Mouse (Mus musculus) brain, adult 2 months (tissue): ENCODE data around the gene Ppp1cb.
"Not testable (repeated sequence)": the region's sequence is repeated elsewhere in the genome, so short reads cannot be mapped to it uniquely, and the experiment has no call there.

Experiments
- DNase-seq: peaks from one replicate; pipeline ENCODE4 v3.0.0; 2011; ENCODE audit warnings: low read depth, low spot score

Gene Ppp1cb

DNA sequence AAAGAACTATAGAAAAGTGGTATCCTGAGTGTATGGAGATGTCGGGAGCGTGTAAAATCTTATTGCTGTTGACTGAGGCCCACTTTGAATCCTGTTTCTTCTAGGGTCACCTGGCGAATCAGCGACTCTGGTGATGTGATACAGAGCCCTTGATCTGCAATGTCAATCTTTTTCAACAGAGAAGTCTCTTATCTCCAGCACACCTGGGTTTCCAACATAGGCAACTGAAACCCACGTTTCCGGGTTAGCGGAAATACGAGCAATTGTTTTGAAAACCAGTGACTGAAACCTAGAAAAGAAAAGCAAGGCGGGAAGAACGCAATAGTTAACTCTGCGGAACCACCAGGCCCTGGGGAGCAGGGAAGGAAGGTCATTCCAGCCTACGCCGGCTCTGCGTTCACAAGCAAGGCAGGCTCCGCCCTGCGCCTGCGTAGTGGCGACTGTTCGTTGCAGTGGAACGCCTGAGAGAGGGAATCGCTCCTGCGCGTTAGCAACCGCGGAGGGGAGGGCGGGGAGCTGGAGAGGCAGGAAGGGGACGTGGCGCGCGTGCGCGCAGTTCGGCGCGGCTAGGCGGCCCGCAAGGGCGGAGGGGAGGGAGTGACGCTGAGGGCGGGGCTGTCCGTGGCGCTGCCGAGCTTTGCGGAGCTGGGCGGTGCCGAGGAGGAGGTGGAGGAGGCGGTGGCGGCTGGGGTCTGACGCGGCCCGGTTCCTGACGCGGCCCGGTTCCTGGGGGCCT is at the start of gene Ppp1cb:
Ppp1cb (plus strand) TSS at position 436 of the 736 bp plus-strand sequence.
- DNase-seq: peak; percentile 100

DNA sequence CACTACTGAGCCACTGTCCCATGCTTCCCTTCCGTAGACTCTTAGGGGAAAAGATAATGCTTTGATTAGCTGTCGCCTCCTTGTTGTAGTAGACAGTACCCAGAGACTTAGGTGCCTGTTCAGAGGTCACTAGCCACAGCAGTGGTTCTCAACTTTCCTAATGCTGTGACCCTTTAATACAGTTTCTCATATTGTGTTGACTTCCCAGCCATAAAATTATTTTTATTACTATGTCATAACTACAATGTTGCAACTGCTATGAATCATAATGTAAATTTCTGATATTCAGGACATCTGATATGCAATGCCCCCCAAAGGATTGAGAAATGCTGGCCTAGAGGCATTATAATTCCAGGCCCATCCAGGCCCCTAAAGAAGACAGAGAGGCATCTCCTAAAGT is 48.9 kb upstream of the Ppp1cb start:
- no peak for DNase-seq

DNA sequence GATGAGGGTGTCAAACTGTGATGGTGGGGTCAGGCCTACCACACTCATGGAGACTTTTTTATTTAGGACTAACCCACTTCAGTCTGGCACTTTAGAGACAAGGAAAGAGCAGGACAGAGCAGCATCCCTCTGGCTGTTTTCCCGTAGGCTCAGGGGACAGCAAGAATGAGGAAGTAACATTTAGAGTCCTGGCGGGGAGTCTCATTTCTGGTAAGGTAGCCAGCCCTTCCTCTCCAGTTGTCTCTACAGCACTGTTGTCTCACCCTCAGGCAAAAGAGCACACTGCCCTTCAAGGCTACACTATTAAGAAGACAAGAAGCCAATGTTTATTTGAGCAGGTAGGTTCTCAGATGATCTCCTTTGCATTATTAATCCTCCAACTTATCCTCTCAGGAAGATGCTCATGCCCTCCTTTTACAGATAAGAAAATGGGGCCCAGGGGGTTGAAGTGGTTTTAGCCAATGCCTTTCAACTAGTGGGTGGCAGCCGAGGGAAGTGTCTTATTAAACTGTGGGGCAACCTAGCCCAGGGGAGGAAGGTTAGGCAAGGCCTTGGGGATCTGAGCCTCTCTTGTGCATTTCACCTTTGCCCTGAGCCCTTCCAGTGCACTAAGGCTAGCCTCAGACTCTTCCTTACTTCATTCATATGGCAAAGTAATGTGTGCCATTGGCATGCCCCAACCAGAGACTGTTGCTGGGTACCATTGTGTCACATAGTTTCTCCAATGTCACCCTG is 47.5 kb upstream of the Ppp1cb start:
- no peak for DNase-seq

DNA sequence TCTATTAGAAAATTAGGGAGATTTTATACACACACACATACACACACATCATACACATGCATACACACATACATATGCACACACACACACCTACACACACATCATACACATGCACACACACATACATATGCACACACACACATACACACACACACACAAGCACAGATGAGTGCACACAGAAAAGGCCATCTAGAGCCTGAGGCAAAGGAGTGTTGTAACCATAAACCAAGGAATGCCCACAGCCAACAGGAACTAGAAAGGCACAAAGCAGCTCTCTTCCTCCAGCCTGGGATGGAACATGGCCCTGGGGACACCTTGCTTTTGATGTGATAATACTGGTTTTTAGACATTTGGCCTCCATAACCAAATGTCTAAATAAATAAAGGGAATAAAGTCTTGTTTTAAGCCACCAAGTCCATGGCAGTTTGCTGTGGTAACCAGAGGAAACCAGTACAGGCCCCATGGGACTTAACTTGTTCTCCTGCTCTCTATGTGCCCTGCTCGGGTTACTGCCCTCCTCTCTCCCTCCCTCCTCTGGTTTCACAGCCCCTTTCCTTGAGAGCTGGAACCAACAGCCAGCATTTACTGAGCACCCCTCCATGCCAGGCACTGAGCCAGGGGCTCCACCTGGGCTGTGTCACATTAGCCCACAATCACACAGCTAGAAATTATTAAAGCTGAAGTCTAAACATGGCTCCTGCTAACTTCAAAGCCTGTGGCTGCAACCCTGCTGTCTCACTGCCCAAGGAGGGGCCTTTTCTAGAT is 46.3 kb upstream of the Ppp1cb start:
- DNase-seq: no peak

DNA sequence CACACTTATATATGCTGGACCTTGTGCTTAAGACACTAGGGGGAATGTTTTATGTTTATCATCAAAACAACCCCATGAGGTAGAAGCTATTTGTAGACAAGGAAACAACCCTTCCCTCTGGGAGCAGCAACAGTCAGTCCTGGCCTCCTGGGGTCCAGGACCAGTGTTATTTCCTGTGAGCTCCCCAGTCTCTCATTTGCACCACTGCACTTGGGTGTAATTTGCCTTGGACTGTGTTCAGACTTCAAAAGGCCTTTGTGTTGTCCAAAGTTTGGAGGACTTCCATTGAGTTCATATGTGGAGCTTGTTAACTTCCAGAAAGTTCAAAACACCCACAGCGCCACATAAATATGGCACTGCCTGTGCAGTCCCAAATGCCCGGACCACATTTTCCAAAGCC is 45.6 kb upstream of the Ppp1cb start:
- no peak for DNase-seq

DNA sequence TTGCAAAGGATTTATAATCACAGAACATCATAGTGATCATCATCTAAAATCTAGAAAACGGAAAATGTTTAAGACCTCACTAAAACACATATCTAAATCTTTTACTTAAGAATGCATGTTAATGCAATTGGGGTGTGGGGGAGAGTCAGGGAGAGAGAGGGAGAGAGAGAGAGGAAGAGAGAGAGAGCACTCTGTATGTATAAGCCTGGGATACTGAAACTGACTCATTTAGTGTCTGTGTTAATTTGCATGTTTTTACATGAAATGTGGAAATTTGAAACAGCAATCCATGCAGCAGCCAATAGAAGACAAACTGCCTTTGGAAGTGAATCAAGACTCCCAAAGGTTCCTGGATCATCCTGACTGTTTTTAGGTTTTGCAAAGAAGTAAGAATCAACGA is 45.1 kb upstream of the Ppp1cb start:
- peak; percentile 15 for DNase-seq

DNA sequence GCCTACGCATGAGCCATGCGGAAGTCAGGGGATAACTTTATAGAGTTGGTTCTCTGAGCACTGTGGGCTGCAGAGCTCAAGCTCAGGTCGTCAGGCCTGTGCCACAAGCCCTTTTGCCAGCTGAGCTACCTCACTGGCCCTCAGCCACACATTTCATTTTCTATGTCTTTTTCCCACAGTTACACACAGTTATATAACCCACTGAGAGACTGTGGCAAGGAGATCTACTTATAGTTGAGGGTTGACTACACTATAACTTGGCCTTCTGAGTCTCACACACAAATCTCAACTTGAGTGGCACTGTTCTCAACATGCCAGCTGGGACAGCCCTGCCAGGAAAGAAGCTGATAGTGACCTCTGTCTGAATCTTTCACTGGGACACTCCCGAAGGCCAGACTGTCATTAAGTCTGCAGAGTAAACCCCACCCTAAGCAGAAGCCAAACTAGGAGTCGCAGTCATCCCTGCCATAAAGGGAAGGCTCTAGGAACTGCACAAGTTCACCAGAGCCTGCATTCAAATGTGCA is 44.1 kb upstream of the Ppp1cb start:
- peak; percentile 18 for DNase-seq

DNA sequence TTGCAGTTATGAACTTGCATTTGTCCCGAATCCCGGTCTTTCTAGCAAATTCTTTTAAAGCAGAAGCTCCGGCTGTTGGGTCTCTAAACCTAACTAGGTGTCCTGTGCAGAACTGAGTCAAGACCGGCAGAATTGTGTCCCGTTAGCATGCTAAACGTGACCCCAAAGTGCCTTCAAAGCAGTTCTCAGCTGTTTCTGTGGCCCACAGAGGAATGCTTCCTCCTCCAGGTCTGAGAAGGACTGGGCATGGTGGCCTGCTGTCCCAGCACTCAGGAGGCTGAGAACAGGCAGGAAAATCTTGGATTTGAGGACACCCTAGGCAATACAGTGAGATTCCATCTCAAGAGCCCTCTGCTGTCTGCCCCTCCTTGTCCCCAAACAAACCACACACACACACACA is 43.1 kb upstream of the Ppp1cb start:
- DNase-seq: no peak

DNA sequence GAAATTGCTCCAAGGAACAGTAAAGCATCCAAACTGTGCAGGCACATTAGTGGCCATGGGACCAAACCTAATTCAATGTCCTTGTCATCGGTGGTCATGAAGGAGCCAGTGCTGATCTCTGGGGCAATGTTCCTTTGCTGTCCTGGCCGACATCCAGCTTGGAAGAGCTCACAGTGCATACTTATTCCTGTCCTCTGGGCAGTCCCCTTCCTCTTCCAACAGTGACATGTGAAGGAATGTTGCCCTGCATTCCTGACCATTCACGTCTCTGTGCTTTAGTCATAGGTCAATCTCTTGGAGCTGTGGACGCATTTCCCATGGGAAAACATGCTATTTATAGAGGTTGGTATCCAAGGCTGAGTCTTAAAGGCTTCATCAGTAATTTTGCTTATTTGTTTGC is 41.8 kb upstream of the Ppp1cb start:
- DNase-seq: no peak

DNA sequence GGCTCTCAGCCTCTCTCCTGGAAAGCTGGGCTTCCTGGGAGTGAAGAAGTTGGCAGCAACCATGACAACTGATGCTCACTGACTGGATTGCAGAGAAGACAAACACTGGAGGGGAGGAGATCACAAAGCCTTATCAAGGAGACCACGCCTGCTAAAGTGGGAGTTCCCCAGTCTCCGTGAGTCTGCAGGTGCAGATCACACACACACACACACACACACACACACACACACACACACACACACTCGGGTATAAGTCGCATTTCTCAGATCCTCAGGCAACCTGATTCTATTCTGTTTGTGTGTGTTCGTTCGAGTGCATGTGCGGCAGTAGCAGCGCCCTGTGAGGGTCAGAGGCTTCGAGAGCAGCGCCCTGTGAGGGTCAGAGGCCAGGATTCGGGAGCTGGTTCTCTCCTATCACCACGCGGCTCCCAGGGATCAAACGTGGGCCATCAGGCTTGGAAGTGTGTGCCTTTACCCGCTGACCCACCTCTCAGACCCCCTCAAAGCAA is 36.5 kb upstream of the Ppp1cb start:
- DNase-seq: peak; percentile 26

DNA sequence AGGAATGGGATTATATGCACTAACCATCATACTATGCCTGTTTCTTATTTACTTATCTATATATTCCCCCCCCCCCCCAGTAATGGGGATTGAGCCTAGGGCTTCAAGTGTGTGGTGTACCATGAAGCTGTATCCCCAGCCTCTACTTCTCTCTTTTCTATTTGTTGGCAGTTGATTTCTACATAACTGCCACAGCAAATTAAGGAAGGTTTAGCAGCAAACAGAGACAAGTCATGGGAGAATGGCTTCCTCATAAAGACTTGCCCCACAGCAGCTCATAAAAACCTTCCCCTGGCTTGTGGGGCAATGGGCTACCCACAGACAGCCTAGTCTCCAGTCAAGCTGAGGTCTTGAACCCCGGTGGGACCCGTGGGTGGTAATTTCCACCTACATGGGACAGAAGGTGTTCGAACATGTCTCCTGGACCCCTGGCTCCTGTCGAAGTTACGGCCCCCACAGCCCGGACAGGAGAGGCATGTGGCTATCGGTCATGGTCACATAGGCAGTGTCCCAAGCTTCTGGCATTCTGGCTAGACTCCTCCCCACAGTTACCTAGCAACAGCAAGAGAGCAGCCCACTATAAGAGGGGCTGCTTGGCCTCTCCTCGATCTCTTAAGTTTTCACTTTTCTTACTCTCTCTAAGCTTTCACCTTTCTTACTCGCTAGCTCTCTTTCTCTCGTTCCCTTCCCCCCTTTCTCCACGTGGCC is 35.1 kb upstream of the Ppp1cb start:
- no peak for DNase-seq

DNA sequence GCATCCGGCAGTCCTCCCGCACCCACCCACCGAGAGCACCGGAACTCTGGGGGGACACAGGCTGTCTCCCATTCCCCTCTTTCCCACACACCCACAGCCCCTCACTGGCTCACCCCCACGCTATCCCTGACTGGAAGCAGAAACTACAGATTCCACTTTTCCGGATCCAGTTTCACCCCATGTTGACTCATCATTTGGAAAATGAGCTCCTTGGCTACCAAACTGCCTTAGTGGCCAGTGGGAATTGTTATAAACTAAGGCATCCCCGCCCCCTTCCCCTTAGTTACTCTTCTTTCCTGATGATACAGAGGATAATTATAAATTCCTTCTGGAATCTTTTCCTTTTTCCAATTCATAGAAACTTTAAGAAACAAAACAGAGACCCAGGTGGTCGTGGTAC is 34.2 kb upstream of the Ppp1cb start:
- no peak for DNase-seq

DNA sequence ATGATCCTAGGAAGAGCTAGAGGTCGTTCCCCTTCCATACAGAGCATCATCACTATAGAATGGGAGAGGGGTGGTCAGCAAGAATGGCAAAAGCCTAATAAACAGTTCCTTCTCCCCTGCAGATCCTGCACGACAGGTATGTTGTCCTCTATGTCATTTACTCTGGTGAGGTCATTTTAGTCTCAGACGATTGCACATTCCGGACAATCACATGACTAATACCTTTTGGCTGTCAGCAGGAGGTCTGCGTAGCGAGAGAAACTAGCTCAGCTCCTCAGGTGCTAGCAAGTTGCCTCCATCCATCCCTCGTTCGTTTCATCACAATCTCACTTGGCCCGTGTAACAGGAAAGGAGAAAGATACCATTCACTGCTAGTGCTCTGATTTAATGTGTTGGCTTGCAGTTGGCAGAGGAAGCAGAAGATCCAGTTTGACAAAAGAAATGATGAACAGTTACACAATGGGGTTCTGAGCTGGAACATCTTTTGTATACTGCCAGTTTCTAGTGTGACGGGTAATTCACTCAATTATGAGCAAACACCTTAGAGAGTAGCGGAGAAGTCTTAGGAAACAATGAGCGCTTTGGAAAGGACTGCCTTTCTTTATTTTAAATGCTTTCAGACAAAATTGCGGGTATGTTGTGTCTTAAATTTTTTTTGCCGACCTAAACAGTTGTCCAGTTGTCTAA is 33.0 kb upstream of the Ppp1cb start:
- DNase-seq: peak; percentile 21

DNA sequence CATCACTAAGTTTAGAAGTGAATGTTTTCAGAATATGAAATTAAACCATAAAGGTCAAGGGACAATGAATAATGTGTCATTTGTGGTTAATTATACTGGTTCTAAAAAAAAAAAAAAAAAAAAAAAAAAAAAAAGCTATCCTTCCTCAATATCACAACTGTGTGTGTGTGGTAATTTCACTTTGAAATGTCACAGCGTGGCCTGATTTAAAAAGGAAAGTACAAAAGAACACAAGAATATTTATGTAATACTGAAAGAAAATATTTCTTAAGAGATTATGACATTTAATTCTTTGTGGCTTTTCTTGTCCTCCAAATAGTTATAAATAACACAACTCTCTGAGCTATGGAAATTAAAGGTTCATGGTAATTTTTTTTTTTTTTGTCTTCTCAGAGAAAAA is 28.2 kb upstream of the Ppp1cb start:
- no peak for DNase-seq

DNA sequence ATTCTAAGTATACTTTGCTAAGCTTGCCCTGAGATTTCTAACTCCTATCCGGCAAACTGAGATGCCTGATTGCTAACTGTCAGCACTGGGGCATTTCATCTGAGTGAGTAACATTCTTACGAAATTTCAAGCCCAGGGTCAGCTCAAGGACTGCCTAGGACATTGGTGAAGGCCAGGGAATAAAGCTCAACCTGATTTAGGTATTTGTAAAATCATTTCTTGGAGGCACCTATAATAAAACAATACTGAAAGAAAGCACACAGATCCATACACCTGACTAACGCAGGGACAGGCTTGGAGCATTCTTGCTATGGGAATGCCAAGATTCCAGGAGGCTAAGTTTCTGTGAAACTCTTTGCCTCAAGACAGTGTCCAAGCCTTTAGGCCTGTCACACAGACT is 24.3 kb upstream of the Ppp1cb start:
- not testable (repeated sequence) for DNase-seq

DNA sequence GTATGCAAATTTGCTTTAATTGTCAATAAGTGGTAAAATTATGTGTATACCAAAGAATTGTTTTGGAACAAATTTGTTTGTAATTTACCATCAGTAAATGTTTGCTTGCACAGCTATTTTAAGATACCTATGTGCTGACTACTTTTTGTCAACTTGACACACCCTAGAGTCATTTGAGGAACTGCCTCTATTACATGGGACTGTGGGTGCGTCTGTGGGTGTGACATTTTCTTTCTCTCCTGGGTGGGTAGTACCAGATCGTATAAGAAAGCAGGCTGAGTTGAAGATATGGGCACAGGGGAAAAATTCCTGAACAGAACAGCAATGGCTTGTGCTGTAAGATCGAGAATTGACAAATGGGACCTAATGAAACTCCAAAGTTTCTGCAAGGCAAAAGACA is 23.0 kb upstream of the Ppp1cb start:
- DNase-seq: no peak

DNA sequence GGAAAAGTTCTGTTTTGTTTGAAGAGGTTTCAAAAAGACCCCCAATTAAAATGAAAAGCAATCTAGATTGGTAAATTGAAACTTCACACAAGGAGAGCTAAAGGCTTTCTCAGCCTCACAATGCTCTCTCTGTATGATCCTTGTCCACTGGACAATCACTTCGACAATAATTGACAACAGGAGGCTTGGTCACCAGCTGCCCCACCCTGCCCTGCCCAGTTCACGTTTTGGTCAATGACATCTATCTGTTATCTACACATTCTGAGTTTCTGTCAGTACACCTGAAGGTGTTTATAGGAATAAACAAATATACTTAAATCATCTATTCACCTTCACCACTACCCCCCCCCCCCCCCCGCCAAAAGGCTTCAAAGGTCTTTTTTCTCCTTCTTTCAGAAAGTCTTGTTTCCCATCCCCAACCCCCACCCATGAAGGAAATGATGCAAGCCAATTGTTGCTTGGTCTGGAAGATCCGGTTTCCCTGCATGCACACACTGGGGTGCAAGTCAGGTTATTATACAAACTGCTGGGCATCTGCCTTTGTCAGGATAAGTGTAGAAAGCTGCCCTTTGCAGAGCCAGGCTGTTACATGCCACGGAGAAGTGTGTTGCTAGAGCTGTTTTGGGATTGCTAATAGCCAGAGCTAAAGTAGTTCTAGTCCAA is 20.6 kb upstream of the Ppp1cb start:
- DNase-seq: peak; percentile 65

DNA sequence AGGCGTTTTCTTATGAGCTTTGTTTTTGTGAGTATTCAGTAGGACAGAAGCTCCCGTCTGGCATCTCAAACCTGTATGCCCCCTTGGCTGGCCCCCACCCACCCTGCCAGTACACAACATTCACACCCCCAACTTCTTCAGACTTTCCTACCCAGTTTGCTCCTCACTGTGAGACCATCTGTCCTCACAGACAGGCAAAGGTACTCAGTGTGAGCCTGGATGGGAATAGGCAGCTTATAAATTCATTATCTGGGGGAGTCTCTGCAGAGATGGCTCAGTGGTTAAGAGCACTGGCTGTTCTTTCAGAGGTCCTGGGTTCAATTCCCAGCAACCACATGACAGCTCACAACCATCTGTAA is 20.1 kb upstream of the Ppp1cb start:
- peak; percentile 81 for DNase-seq

DNA sequence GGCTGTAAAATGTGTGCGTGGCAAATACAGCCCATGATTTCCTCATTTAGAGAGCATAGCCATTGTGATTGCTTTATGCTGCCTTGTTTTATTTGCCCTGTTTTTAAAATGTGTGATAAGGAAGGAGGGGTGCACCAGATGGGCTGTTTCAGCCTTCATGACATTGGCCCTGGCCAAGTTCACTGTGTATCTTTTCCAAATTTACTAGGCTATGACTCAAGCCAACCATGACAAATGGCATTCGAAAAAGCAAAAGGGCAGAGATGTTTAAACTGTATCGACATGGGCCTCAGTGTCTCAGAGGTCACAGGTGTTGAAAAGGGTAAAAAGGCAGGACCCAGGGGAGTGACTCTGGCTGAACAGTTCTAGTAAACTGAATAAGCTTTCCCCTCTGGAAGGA is 17.3 kb upstream of the Ppp1cb start:
- DNase-seq: peak; percentile 74

DNA sequence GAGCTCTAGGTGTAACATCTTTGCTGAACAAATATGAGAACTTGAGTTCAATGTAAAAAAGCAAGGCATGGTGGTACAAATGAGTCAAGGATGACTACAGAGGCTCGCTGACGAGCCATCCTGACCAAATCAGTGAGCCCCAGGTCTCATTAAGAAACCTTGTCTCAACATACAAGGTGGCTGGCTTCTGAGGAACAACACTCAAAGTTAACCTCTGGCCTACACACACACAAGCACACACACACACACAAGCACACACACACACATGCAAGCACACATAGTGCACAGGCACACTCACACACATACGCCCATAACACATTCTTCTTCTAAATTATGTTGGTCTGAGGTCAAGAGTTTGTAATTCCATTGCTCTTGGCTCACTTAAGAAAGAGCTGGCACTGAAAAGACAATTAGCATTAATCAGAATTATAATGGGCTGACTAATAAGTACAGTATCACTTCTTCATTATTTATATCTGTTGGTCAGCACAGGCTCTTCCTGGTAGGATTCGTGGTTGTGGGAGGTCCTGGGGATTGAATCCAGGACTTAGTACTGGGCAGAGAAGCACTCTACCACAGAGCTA is 16.6 kb upstream of the Ppp1cb start:
- DNase-seq: no peak
